Mouse (Mus musculus) 3T3-L1 (cell line): ENCODE measurements around the gene Ece2.
A peak's percentile ranks its signal among the peaks of the same experiment; 100 is the strongest.

Experiments used
- DNase-seq: peaks from one replicate; pipeline ENCODE4 v3.0.0-alpha.2; 2015; ENCODE audit warnings: low read depth, low spot score

The Ece2 gene

GRCm38 (mm10) chr16:20690774-20691173 lies 61.1 kb downstream of the Ece2 start:
- DNase-seq = no peak

- DNase-seq = no peak
These were observed 62.0 kb downstream of the Ece2 start for GRCm38 (mm10) chr16:20691617-20692016.

GRCm38 (mm10) chr16:20692241-20692965 lies 62.8 kb downstream of the Ece2 start:
- DNase-seq = no peak

- peak; percentile 40 for DNase-seq
These were observed 63.6 kb downstream of the Ece2 start, which contains the start of gene Fam131a for GRCm38 (mm10) chr16:20693111-20693701. Gene Fam131a (plus strand): TSS chr16:20693241.

GRCm38 (mm10) chr16:20694781-20695180 lies 65.2 kb downstream of the Ece2 start:
- DNase-seq = peak; percentile 51

- no peak for DNase-seq
These were observed 66.1 kb downstream of the Ece2 start for GRCm38 (mm10) chr16:20695622-20696323.
